ENCODE assay signal across 13 mouse cellular contexts in genomic region chrX:168832343-168832742, GRCm38 (mm10). TPM values are rescaled to one million over a fixed set of nuclear protein-coding genes. Genes with fewer than 3 reads are reported as not detected.
DNase-seq lines count a peak whose midpoint lies in the region; ATAC-seq and TF ChIP-seq lines count a peak whose summit lies in the region.
"Had no signal": no experiment of that assay in that cellular context is flagged by ENCODE, and none has a peak within 500 bp of the region (broad histone marks: within the 10 kb centered on the region; RNA-seq: fewer than 3 reads in every experiment).

No protein-coding gene starts in this region.

- H3K9me3 ChIP-seq in kidney, embryonic 15.5 days (replicated peaks), result no peaks in the 10 kb centered on the region
- no peaks in the 10 kb centered on the region for H3K9me3 ChIP-seq in lung, postnatal 0 days (ENCODE audit: low read length)
- no peaks in the 10 kb centered on the region for H3K9me3 ChIP-seq in hindbrain, embryonic 16.5 days (ENCODE audit: control insufficient read depth, low read length)
- H3K9me3 ChIP-seq in hindbrain, embryonic 10.5 days, result no peaks in the 10 kb centered on the region
- H3K9me3 ChIP-seq: neural tube, embryonic 15.5 days had no signal

- H3K4me2 ChIP-seq in kidney, embryonic 15.5 days, result no peak overlapping the region
- no peak overlapping the region for H3K4me2 ChIP-seq in lung, postnatal 0 days (replicated peaks; ENCODE audit: low read depth, low read length)
- no peak overlapping the region for H3K4me2 ChIP-seq in hindbrain, embryonic 16.5 days (ENCODE audit: low read length)
- H3K4me2 ChIP-seq: neural tube, embryonic 15.5 days had no signal

- peaks cover 50% of the 10 kb centered on the region for H3K27me3 ChIP-seq in kidney, embryonic 15.5 days
- no peaks in the 10 kb centered on the region for H3K27me3 ChIP-seq in lung, postnatal 0 days (replicated peaks; ENCODE audit: insufficient read depth, low read length)
- H3K27me3 ChIP-seq in hindbrain, embryonic 16.5 days (replicated peaks; ENCODE audit: control insufficient read depth, insufficient read depth, low read length), result no peaks in the 10 kb centered on the region
- peaks cover 52% of the 10 kb centered on the region for H3K27me3 ChIP-seq in hindbrain, embryonic 10.5 days (ENCODE audit: insufficient read depth, poor library complexity, severe bottlenecking)

- 70% methylated on average over 5 of the region's 5 CpGs for WGBS in kidney, embryonic 15.5 days
- 41% methylated on average over 5 of the region's 5 CpGs for WGBS in lung, postnatal 0 days
- 85% methylated on average over 5 of the region's 5 CpGs for WGBS in hindbrain, embryonic 16.5 days
- 94% methylated on average over 5 of the region's 5 CpGs for WGBS in hindbrain, embryonic 10.5 days

- no peak overlapping the region for H3K4me3 ChIP-seq in kidney, embryonic 15.5 days (replicated peaks)
- H3K4me3 ChIP-seq in lung, postnatal 0 days (ENCODE audit: low read depth, low read length), result no peak overlapping the region
- H3K4me3 ChIP-seq in hindbrain, embryonic 16.5 days (ENCODE audit: low read length), result no peak overlapping the region
- no peak overlapping the region for H3K4me3 ChIP-seq in hindbrain, embryonic 10.5 days
- H3K4me3 ChIP-seq: neural tube, embryonic 15.5 days had no signal

- no peaks in the 10 kb centered on the region for H3K36me3 ChIP-seq in kidney, embryonic 15.5 days
- H3K36me3 ChIP-seq in lung, postnatal 0 days (ENCODE audit: insufficient read depth, low read length), result no peaks in the 10 kb centered on the region
- H3K36me3 ChIP-seq in hindbrain, embryonic 16.5 days (ENCODE audit: control insufficient read depth, insufficient read depth, low read length), result no peaks in the 10 kb centered on the region
- no peaks in the 10 kb centered on the region for H3K36me3 ChIP-seq in hindbrain, embryonic 10.5 days
- H3K36me3 ChIP-seq: neural tube, embryonic 15.5 days had no signal

- TF ChIP-seq CTCF in lung, postnatal 0 days (IDR thresholded peaks at IDR 0.05), result no peak

- no peak overlapping the region for H3K27ac ChIP-seq in kidney, embryonic 15.5 days
- H3K27ac ChIP-seq in lung, postnatal 0 days (ENCODE audit: low read length), result no peak overlapping the region
- H3K27ac ChIP-seq in hindbrain, embryonic 16.5 days (ENCODE audit: low read depth, low read length), result no peak overlapping the region
- H3K27ac ChIP-seq in hindbrain, embryonic 10.5 days, result no peak overlapping the region
- H3K27ac ChIP-seq: kidney, postnatal 0 days; neural tube, embryonic 15.5 days; stomach, postnatal 0 days had no signal

- no peak for ATAC-seq in kidney, embryonic 15.5 days (replicated peaks; ENCODE audit: low FRiP score)
- ATAC-seq in lung, postnatal 0 days, result no peak
- ATAC-seq in hindbrain, embryonic 16.5 days, result no peak

- H3K9ac ChIP-seq in kidney, embryonic 15.5 days, result no peak overlapping the region
- no peak overlapping the region for H3K9ac ChIP-seq in lung, postnatal 0 days (replicated peaks; ENCODE audit: low read depth)
- no peak overlapping the region for H3K9ac ChIP-seq in hindbrain, embryonic 16.5 days (ENCODE audit: low read depth, low read length)
- H3K9ac ChIP-seq: neural tube, embryonic 15.5 days had no signal

- peak; percentile 1 for DNase-seq in kidney, postnatal 14 days
- DNase-seq in fibroblast of lung, adult 2 months (ENCODE audit: low read depth), result peak; percentile 3
- peak; percentile 9 to 32 for DNase-seq in heart, adult 9 months (ENCODE audit: low spot score in 2 of 2)
- peak; percentile 21 for DNase-seq in lung, postnatal 0 days (ENCODE audit: low spot score)
- DNase-seq in hindbrain, embryonic 10.5 days (ENCODE audit: low spot score), result no peak
- DNase-seq in frontal cortex, postnatal 25 days (ENCODE audit: low spot score in 2 of 2), result no peak
- DNase-seq: midbrain, embryonic 14.5 days; right cerebral cortex, postnatal 25 days had no signal

- TF ChIP-seq EP300 in lung, postnatal 0 days (IDR thresholded peaks at IDR 0.05), result no peak

- no peaks in the 10 kb centered on the region for H3K4me1 ChIP-seq in kidney, embryonic 15.5 days
- no peaks in the 10 kb centered on the region for H3K4me1 ChIP-seq in lung, postnatal 0 days (ENCODE audit: insufficient read depth, low read depth, low read length)
- H3K4me1 ChIP-seq in hindbrain, embryonic 16.5 days (ENCODE audit: control insufficient read depth, insufficient read depth, low read depth, low read length), result no peaks in the 10 kb centered on the region
- no peaks in the 10 kb centered on the region for H3K4me1 ChIP-seq in hindbrain, embryonic 10.5 days (replicated peaks)
- H3K4me1 ChIP-seq: neural tube, embryonic 15.5 days had no signal

RNA-seq across cellular contexts. Expression of gene Arhgap6, which starts 37.4 kb away (rescaled TPM):
- polyA plus RNA-seq in kidney, embryonic 15.5 days (2015; fragmentation: Nextera tagmentation; extraction: Ambion mirVana), result 3.2 and 3.4 TPM in 2 replicates
- 11.1 and 12.1 TPM in 2 replicates for polyA plus RNA-seq in lung, postnatal 0 days (2015; fragmentation: Nextera tagmentation; extraction: Ambion mirVana)
- 1.3 and 1.8 TPM in 2 replicates for polyA plus RNA-seq in hindbrain, embryonic 16.5 days (2015; fragmentation: Nextera tagmentation; extraction: Ambion mirVana)
- polyA plus RNA-seq in hindbrain, embryonic 10.5 days (2016; fragmentation: Nextera tagmentation; extraction: Ambion mirVana), result 0.72 and 0.76 TPM in 2 replicates

Comparison
In these comparisons a context has a peak if more than half of its experiments do, and no peak if none do; other contexts are left out.
1. DNase-seq: peak in kidney, postnatal 14 days (single experiment), fibroblast of lung, adult 2 months (single experiment), heart, adult 9 months (2 of 2) and lung, postnatal 0 days (single experiment); none in hindbrain, embryonic 10.5 days (single experiment) and frontal cortex, postnatal 25 days (0 of 2).